In the genomic region with DNA sequence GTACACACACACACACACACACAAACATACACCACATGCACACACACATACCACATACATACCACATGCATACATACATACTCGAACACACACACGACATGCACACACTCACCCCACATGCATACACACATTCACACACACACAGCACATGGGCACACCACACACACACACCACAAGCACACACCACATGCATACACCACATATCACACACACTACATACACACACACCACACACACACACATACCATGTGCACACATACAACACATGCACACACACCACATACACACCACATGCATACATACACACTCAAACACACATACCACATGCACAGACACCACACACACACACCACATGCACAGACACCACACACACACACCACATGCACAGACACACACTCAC, we compare ENCODE assay signal across 23 mouse cellular contexts.
A peak's percentile ranks its signal among the peaks of the same experiment; 100 is the strongest.
DNase-seq lines count a peak whose midpoint lies in the region; ATAC-seq lines count a peak whose summit lies in the region.
"Had no signal": no experiment of that assay in that cellular context is flagged by ENCODE, and none has a peak within 500 bp of the region (broad histone marks: within the 10 kb centered on the region; RNA-seq: fewer than 3 reads in every experiment).

No protein-coding gene starts in this region.

- ATAC-seq in heart, embryonic 12.5 days (ENCODE audit: insufficient number of reproducible peaks, low FRiP score), result no peak
- 0 out of 2 replicates have a peak, but pooled peaks have one; percentile 24 for ATAC-seq in hindbrain, embryonic 15.5 days (ENCODE audit: low FRiP score, low read depth)
- no peak for ATAC-seq in hindbrain, embryonic 13.5 days (ENCODE audit: low FRiP score)
- ATAC-seq in midbrain, embryonic 16.5 days, result peak; percentile 42; the same call in 1 of the 2 replicates
- ATAC-seq: forebrain, postnatal 0 days; intestine, embryonic 15.5 days had no signal

- no peak for DNase-seq in heart, postnatal 25 days (ENCODE audit: low spot score)
- no peak for DNase-seq in midbrain, embryonic 10.5 days (ENCODE audit: low spot score)
- no peak for DNase-seq in frontal cortex, postnatal 36 days (ENCODE audit: low spot score in 2 of 2)
- DNase-seq: adrenal gland, adult 2 months; cerebellum, adult 18-20 months; cerebellum, postnatal 36 days; forebrain, postnatal 0 days; gastrocnemius, postnatal 25 days; kidney, adult 8-10 months; kidney, postnatal 10 days; left cerebral cortex, postnatal 4 days; right cerebral cortex, adult 18-20 months had no signal

- no peak overlapping the region for H3K4me2 ChIP-seq in heart, embryonic 12.5 days
- no peak overlapping the region for H3K4me2 ChIP-seq in hindbrain, embryonic 15.5 days
- no peak overlapping the region for H3K4me2 ChIP-seq in hindbrain, embryonic 13.5 days
- H3K4me2 ChIP-seq in midbrain, embryonic 16.5 days (ENCODE audit: low read length), result no peak overlapping the region
- H3K4me2 ChIP-seq: hindbrain, embryonic 14.5 days; intestine, embryonic 15.5 days; midbrain, embryonic 12.5 days; stomach, embryonic 15.5 days had no signal

- intact Hi-C loops in heart, postnatal 25 days (cut with DNase I), result no loop called here

- 97% methylated on average over 2 of the region's 2 CpGs for whole genome bisulfite sequencing in heart, embryonic 12.5 days
- WGBS in hindbrain, embryonic 15.5 days, result 98% methylated on average over 2 of the region's 2 CpGs
- 90% methylated on average over 2 of the region's 2 CpGs for WGBS in hindbrain, embryonic 13.5 days
- 97% methylated on average over 2 of the region's 2 CpGs for WGBS in midbrain, embryonic 16.5 days
- 89% methylated on average over 2 of the region's 2 CpGs for WGBS in midbrain, embryonic 10.5 days

- no peak overlapping the region for H3K4me3 ChIP-seq in heart, embryonic 12.5 days
- no peak overlapping the region for H3K4me3 ChIP-seq in hindbrain, embryonic 15.5 days
- no peak overlapping the region for H3K4me3 ChIP-seq in hindbrain, embryonic 13.5 days
- H3K4me3 ChIP-seq in midbrain, embryonic 16.5 days (ENCODE audit: low read depth, low read length), result no peak overlapping the region
- no peak overlapping the region for H3K4me3 ChIP-seq in midbrain, embryonic 10.5 days
- H3K4me3 ChIP-seq: intestine, embryonic 15.5 days; left cerebral cortex, adult 2 months; midbrain, embryonic 12.5 days; stomach, embryonic 15.5 days had no signal

- H3K4me1 ChIP-seq in heart, embryonic 12.5 days (replicated peaks), result peaks cover 60% of the 10 kb centered on the region
- no peaks in the 10 kb centered on the region for H3K4me1 ChIP-seq in hindbrain, embryonic 15.5 days (replicated peaks)
- H3K4me1 ChIP-seq in hindbrain, embryonic 13.5 days (replicated peaks), result no peaks in the 10 kb centered on the region; the same call in 1 of the 2 replicates
- H3K4me1 ChIP-seq in midbrain, embryonic 16.5 days (ENCODE audit: control insufficient read depth, insufficient read depth, low read length), result no peaks in the 10 kb centered on the region
- H3K4me1 ChIP-seq in midbrain, embryonic 10.5 days, result no peaks in the 10 kb centered on the region
- H3K4me1 ChIP-seq: midbrain, embryonic 12.5 days had no signal

- H3K27ac ChIP-seq in heart, embryonic 12.5 days (ENCODE audit: poor library complexity, severe bottlenecking), result peak overlapping the region; percentile 55
- H3K27ac ChIP-seq in hindbrain, embryonic 15.5 days (replicated peaks), result no peak overlapping the region
- H3K27ac ChIP-seq in hindbrain, embryonic 13.5 days, result no peak overlapping the region
- no peak overlapping the region for H3K27ac ChIP-seq in midbrain, embryonic 16.5 days (ENCODE audit: low read length)
- H3K27ac ChIP-seq in midbrain, embryonic 10.5 days (replicated peaks), result no peak overlapping the region
- H3K27ac ChIP-seq: hindbrain, embryonic 14.5 days; intestine, embryonic 15.5 days; macrophage; midbrain, embryonic 12.5 days; stomach, embryonic 15.5 days had no signal

- H3K27me3 ChIP-seq in heart, embryonic 12.5 days (replicated peaks), result no peaks in the 10 kb centered on the region
- H3K27me3 ChIP-seq in hindbrain, embryonic 15.5 days, result no peaks in the 10 kb centered on the region
- H3K27me3 ChIP-seq in hindbrain, embryonic 13.5 days, result no peaks in the 10 kb centered on the region
- H3K27me3 ChIP-seq in midbrain, embryonic 16.5 days (ENCODE audit: control insufficient read depth, insufficient read depth, low read depth, low read length), result no peaks in the 10 kb centered on the region
- H3K27me3 ChIP-seq in midbrain, embryonic 10.5 days (ENCODE audit: low read depth, poor library complexity, severe bottlenecking), result no peaks in the 10 kb centered on the region
- H3K27me3 ChIP-seq: intestine, embryonic 15.5 days; midbrain, embryonic 12.5 days; stomach, embryonic 15.5 days had no signal

- no peak overlapping the region for H3K9ac ChIP-seq in heart, embryonic 12.5 days
- H3K9ac ChIP-seq in hindbrain, embryonic 15.5 days, result no peak overlapping the region
- no peak overlapping the region for H3K9ac ChIP-seq in hindbrain, embryonic 13.5 days
- no peak overlapping the region for H3K9ac ChIP-seq in midbrain, embryonic 16.5 days (ENCODE audit: low read depth, low read length)
- H3K9ac ChIP-seq: forebrain, postnatal 0 days; hindbrain, embryonic 14.5 days; intestine, embryonic 15.5 days; midbrain, embryonic 12.5 days; stomach, embryonic 15.5 days had no signal

- 0 out of 2 replicates have a peak, but pooled peaks cover 5% of the 10 kb centered on the region for H3K9me3 ChIP-seq in heart, embryonic 12.5 days (replicated peaks)
- no peaks in the 10 kb centered on the region for H3K9me3 ChIP-seq in hindbrain, embryonic 15.5 days
- H3K9me3 ChIP-seq in hindbrain, embryonic 13.5 days, result no peaks in the 10 kb centered on the region
- no peaks in the 10 kb centered on the region for H3K9me3 ChIP-seq in midbrain, embryonic 16.5 days (replicated peaks; ENCODE audit: control insufficient read depth, low read length, poor library complexity, severe bottlenecking)
- no peaks in the 10 kb centered on the region for H3K9me3 ChIP-seq in midbrain, embryonic 10.5 days (replicated peaks)
- H3K9me3 ChIP-seq: intestine, embryonic 15.5 days; midbrain, embryonic 12.5 days; stomach, embryonic 15.5 days had no signal

- H3K36me3 ChIP-seq in heart, embryonic 12.5 days, result no peaks in the 10 kb centered on the region
- no peaks in the 10 kb centered on the region for H3K36me3 ChIP-seq in hindbrain, embryonic 15.5 days
- H3K36me3 ChIP-seq in hindbrain, embryonic 13.5 days, result no peaks in the 10 kb centered on the region
- no peaks in the 10 kb centered on the region for H3K36me3 ChIP-seq in midbrain, embryonic 16.5 days (ENCODE audit: control insufficient read depth, insufficient read depth, low read length)
- no peaks in the 10 kb centered on the region for H3K36me3 ChIP-seq in midbrain, embryonic 10.5 days
- H3K36me3 ChIP-seq: G1E; intestine, embryonic 15.5 days; midbrain, embryonic 12.5 days; stomach, embryonic 15.5 days had no signal

Comparison
In these comparisons a context has a peak if more than half of its experiments do, and no peak if none do; other contexts are left out.
1. ATAC-seq: peak in hindbrain, embryonic 15.5 days (single experiment) and midbrain, embryonic 16.5 days (single experiment); none in heart, embryonic 12.5 days (single experiment) and hindbrain, embryonic 13.5 days (single experiment).